Mouse (Mus musculus): ENCODE measurements around the gene Fam3c. TPM values are rescaled to one million over a fixed set of nuclear protein-coding genes. Genes with fewer than 3 reads are reported as not detected.

Gene Fam3c
- polyA plus RNA-seq, 1 experiment from 2014 or later = 73.7 TPM

DNA sequence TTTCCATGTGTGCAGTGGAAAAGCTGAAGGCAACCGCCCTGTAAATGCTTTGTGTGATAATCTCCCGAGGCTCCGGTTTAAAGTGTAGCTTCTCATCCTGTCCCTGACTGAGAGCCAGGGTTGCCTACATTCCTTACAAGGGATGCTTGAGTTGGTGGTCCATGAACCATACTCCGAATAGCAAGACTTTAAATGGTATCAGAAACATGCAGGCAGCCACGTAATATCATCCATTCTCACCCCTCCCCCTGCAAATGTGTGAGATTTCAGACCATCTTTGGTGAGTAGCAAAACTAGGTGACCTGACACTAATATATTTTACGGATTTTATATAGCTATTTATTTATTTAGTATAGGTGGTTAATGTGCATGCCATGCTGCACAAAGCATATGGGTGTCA lies 59.0 kb downstream of the Fam3c start:
- Histone ChIP-seq H3K27ac (replicated peaks; ENCODE audit: low read depth, low read length) (no peak overlapping the region), H3K4me1 (ENCODE audit: control insufficient read depth, insufficient read depth, low read length) (no peaks in the 10 kb centered on the region), H3K9me3 (ENCODE audit: control insufficient read depth, low read length) (no peaks in the 10 kb centered on the region), H3K27me3 (ENCODE audit: control insufficient read depth, insufficient read depth, low read length) (no peaks in the 10 kb centered on the region), H3K4me2 (ENCODE audit: low read length) (no peak overlapping the region), H3K36me3 (ENCODE audit: control insufficient read depth, insufficient read depth, low read length) (no peaks in the 10 kb centered on the region), H3K4me3 (replicated peaks; ENCODE audit: low read depth, low read length) (no peak overlapping the region), H3K9ac (replicated peaks; ENCODE audit: low read length) (no peak overlapping the region)
- 82% methylated on average over 6 of the region's 6 CpGs for WGBS
- ATAC-seq (ENCODE audit: low FRiP score, low TSS enrichment) (no peak), DNase-seq (no peak)

DNA sequence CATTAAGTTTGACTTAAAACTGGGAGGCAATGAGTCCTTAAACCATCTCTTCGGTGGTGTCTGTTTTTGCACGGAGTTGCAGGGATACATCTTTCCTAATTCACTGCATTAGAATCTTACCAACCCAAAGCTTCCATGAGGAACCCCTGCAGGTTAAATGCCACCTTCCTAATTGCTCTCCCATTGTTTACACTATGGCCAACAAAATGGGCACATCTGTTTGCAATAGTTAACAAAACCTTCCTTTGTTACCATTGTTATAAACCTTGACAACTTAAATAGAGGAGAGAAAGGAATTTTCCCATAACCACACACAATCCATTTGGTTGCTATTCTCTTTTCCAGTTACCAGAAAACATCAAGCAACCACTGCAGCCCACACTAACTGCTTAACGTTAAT lies 62.1 kb downstream of the Fam3c start:
- Histone ChIP-seq H3K4me1 (ENCODE audit: control insufficient read depth, insufficient read depth, low read length) (peaks cover 8% of the 10 kb centered on the region), H3K27me3 (ENCODE audit: control insufficient read depth, insufficient read depth, low read length) (peaks cover 20% of the 10 kb centered on the region), H3K9ac (replicated peaks; ENCODE audit: low read length) (no peak overlapping the region), H3K27ac (replicated peaks; ENCODE audit: low read depth, low read length) (no peak overlapping the region), H3K4me3 (replicated peaks; ENCODE audit: low read depth, low read length) (no peak overlapping the region), H3K36me3 (ENCODE audit: control insufficient read depth, insufficient read depth, low read length) (no peaks in the 10 kb centered on the region), H3K4me2 (ENCODE audit: low read length) (no peak overlapping the region), H3K9me3 (ENCODE audit: control insufficient read depth, low read length) (no peaks in the 10 kb centered on the region)
- DNase-seq (no peak), ATAC-seq (ENCODE audit: low FRiP score, low TSS enrichment) (no peak)
- WGBS = 48% methylated on average over 3 of the region's 3 CpGs

DNA sequence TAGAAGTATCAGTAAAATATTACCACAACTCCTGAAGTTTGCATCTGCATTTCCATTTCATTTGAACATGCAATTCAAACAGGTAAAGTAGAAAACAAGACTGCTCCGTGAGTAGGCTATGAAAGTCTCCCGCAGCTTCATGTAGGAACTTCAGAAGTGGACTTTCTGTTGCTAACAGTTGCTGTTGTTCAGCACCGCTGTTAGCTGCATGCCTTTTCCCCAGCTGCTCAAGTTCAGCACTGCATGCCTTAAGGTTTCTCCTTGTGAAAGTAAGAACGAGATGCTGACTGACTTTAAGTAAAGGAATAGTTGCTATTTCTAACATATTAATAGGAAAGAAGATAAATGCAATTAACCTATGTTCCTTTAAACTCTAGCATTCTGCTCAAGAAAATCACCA lies 64.0 kb downstream of the Fam3c start:
- Histone ChIP-seq H3K4me1 (ENCODE audit: control insufficient read depth, insufficient read depth, low read length) (peaks cover 19% of the 10 kb centered on the region), H3K9ac (replicated peaks; ENCODE audit: low read length) (no peak overlapping the region), H3K4me2 (ENCODE audit: low read length) (no peak overlapping the region), H3K9me3 (ENCODE audit: control insufficient read depth, low read length) (no peaks in the 10 kb centered on the region), H3K27me3 (ENCODE audit: control insufficient read depth, insufficient read depth, low read length) (peaks cover 38% of the 10 kb centered on the region), H3K4me3 (replicated peaks; ENCODE audit: low read depth, low read length) (no peak overlapping the region), H3K27ac (replicated peaks; ENCODE audit: low read depth, low read length) (no peak overlapping the region), H3K36me3 (ENCODE audit: control insufficient read depth, insufficient read depth, low read length) (no peaks in the 10 kb centered on the region)
- ATAC-seq (ENCODE audit: low FRiP score, low TSS enrichment) (no peak), DNase-seq (no peak)
- 47% methylated on average over 4 of the region's 4 CpGs for WGBS

DNA sequence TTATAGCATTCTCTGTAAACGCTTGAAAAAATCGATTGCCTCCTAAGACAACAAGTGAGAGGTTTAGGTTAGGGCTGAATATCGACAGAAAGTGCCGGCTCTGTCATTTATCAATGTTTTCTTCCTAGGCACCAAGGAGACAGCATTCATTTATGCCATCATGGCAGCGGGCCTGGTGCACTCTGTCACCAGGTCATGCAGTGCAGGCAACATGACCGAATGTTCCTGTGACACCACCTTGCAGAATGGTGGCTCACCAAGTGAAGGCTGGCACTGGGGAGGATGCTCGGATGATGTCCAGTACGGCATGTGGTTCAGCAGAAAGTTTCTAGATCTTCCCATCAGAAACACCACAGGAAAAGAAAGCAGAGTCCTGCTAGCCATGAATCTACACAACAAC lies 65.3 kb downstream of the Fam3c start:
- Histone ChIP-seq H3K27me3 (ENCODE audit: control insufficient read depth, insufficient read depth, low read length) (peaks cover 38% of the 10 kb centered on the region), H3K36me3 (ENCODE audit: control insufficient read depth, insufficient read depth, low read length) (no peaks in the 10 kb centered on the region)
- WGBS = 82% methylated on average over 8 of the region's 8 CpGs

DNA sequence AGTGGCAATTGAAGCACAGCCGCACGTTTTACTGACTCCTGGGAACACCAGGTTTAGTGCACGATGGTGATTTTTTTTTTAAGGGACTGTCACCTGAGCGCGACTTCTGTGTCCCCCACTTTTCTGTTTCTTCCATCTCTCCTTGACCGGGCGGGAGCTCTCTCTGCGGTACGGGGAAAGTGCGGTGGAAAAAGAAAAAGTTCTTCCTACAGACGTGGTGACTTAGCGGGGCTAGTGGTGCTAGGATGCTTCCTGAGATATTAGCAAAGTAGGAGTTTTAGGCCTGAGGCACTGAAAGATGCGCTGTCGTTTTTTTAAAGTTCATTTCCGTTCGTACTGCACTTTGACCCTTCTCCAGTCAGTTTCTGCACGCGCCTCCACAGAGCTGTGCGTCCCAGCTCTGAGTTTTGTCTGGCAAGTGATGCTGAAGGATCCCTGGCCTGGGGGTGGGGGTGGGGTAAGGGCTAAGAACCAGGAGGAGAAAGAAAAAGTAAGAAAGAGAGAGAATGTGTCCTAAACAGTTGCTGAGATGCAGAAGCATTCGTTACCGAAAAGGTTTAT lies 66.5 kb downstream of the Fam3c start:
- DNase-seq = no peak
- Histone ChIP-seq H3K27ac (replicated peaks; ENCODE audit: low read depth, low read length) (no peak overlapping the region), H3K4me1 (ENCODE audit: control insufficient read depth, insufficient read depth, low read length) (peaks cover 19% of the 10 kb centered on the region), H3K36me3 (ENCODE audit: control insufficient read depth, insufficient read depth, low read length) (no peaks in the 10 kb centered on the region), H3K27me3 (ENCODE audit: control insufficient read depth, insufficient read depth, low read length) (peaks cover 38% of the 10 kb centered on the region), H3K4me3 (replicated peaks; ENCODE audit: low read depth, low read length) (peak overlapping the region; percentile 42), H3K9me3 (ENCODE audit: control insufficient read depth, low read length) (no peaks in the 10 kb centered on the region), H3K4me2 (ENCODE audit: low read length) (peak overlapping the region; percentile 86), H3K9ac (replicated peaks; ENCODE audit: low read length) (peak overlapping the region; percentile 40; the same call in 1 of the 2 replicates)
- ATAC-seq (ENCODE audit: low FRiP score, low TSS enrichment) = no peak
- WGBS = 3% methylated on average over 21 of the region's 21 CpGs

More for the DNA sequence above, 65.3 kb downstream of the Fam3c start:
- no peak overlapping the region for H3K4me3 ChIP-seq (replicated peaks; ENCODE audit: low read depth, low read length)
- DNase-seq = no peak
- no peaks in the 10 kb centered on the region for H3K9me3 ChIP-seq (ENCODE audit: control insufficient read depth, low read length)
- no peak for ATAC-seq (ENCODE audit: low FRiP score, low TSS enrichment)
- H3K27ac ChIP-seq (replicated peaks; ENCODE audit: low read depth, low read length) = no peak overlapping the region
- H3K9ac ChIP-seq (replicated peaks; ENCODE audit: low read length) = no peak overlapping the region
- no peak overlapping the region for H3K4me2 ChIP-seq (ENCODE audit: low read length)
- H3K4me1 ChIP-seq (ENCODE audit: control insufficient read depth, insufficient read depth, low read length) = peaks cover 19% of the 10 kb centered on the region

DNA sequence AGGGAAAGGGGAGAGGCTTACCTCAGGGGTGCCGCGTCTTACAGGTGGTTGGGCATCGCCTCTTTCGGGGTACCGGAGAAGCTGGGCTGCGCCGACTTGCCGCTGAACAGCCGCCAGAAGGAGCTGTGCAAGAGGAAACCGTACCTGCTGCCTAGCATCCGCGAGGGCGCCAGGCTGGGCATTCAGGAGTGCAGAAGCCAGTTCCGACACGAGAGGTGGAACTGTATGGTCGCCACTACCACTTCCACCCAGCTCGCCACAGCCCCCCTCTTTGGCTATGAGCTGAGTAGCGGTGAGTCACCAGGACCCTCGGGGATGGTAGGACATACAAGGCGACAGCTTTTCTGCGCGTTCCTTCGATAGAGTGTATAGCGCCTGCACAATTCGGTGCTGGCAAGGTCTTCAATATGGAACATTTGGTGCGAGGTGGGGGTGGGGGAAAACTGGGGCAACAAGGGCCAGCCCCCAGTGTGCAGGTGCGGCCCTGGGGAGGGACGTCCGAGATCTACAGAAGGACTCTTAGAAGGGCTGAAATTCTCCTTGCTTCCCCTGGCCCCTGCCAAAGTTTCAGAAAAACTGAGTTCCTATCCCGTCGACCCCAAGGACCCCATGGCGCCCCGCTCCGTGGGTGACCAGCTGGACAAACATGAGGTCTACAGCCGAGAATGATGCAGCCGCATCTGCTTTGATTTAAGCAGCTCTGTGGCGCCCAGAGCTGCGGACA lies 67.1 kb downstream of the Fam3c start:
- ATAC-seq (ENCODE audit: low FRiP score, low TSS enrichment) (peak; percentile 65), DNase-seq (peak; percentile 77)
- peak overlapping the region; percentile 40 for H3K9ac ChIP-seq (replicated peaks; ENCODE audit: low read length)
- no peaks in the 10 kb centered on the region for H3K9me3 ChIP-seq (ENCODE audit: control insufficient read depth, low read length)
- H3K4me3 ChIP-seq (replicated peaks; ENCODE audit: low read depth, low read length) = peak overlapping the region; percentile 42
- H3K4me2 ChIP-seq (ENCODE audit: low read length) = peak overlapping the region; percentile 86
- H3K4me1 ChIP-seq (ENCODE audit: control insufficient read depth, insufficient read depth, low read length) = peaks cover 19% of the 10 kb centered on the region
- peaks cover 38% of the 10 kb centered on the region for H3K27me3 ChIP-seq (ENCODE audit: control insufficient read depth, insufficient read depth, low read length)
- no peak overlapping the region for H3K27ac ChIP-seq (replicated peaks; ENCODE audit: low read depth, low read length)
- H3K36me3 ChIP-seq (ENCODE audit: control insufficient read depth, insufficient read depth, low read length) = no peaks in the 10 kb centered on the region
- under 1% methylated on average over 38 of the region's 38 CpGs for WGBS

DNA sequence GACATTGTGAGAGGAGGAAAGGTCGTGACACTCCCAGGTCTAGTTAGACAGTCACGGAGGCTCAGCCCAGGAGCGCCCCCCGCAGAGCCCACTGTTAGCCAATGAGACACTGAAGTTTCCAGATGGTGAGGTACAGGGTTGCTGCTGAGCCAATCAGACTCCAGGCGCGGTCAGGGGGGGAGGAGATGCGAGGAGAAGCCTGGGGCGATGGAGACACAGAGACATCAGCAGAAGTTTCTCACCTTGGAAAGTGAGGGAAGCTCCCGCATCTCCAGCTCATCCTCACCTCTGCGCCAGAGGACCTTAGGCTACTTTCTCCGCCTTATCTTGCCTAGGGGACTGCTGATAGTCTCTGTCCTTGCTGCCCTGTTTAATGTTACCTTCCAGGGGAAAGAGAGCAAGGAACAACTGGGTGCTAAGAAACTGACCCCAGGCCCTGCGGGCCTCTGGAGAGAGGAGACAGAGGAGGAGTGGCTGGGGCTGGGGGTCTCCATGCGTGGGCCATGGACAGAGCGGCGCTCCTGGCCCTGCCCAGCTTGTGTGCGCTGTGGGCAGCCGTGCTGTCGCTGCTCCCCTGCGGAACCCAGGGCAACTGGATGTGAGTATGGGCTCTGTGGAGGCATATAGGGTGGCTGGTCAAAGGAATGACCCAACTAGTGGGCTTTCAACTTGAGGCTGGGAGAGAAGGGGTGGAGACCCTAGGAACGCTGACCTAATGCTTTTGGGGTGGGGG lies 67.9 kb downstream of the Fam3c start, which contains the start of gene Wnt16:
Wnt16 (plus strand) TSS at position 224 of the 733 bp plus-strand sequence.
- Histone ChIP-seq H3K4me2 (ENCODE audit: low read length) (peak within 1 kb of the TSS; percentile 86), H3K4me3 (replicated peaks; ENCODE audit: low read depth, low read length) (peak within 1 kb of the TSS; percentile 42)
- 2% methylated on average over 20 of the region's 20 CpGs for WGBS

DNA sequence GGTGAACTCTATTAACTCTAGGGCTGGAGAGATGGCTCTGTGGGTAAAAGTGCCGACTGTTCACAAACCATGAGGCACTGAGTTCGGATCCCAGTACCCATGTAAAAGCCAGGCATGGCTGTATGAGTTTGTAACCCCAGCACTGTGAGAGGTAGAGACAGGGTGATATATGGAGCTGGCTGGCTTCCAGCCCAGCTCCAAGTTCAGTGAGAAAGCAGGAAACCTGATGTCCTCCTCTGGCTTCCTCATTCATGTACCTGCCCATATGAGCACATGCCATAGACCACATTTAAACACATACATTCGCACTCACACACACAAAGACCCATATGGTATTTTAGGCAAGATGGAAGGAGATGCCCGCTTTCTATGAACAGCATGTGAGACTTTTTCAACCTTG lies 73.6 kb downstream of the Fam3c start:
- WGBS = 96% methylated on average over 4 of the region's 4 CpGs
- no peak for DNase-seq
- Histone ChIP-seq H3K4me1 (ENCODE audit: control insufficient read depth, insufficient read depth, low read length) (no peaks in the 10 kb centered on the region), H3K4me2 (ENCODE audit: low read length) (no peak overlapping the region), H3K4me3 (replicated peaks; ENCODE audit: low read depth, low read length) (no peak overlapping the region), H3K36me3 (ENCODE audit: control insufficient read depth, insufficient read depth, low read length) (no peaks in the 10 kb centered on the region), H3K9me3 (ENCODE audit: control insufficient read depth, low read length) (no peaks in the 10 kb centered on the region), H3K27ac (replicated peaks; ENCODE audit: low read depth, low read length) (no peak overlapping the region), H3K27me3 (ENCODE audit: control insufficient read depth, insufficient read depth, low read length) (peaks cover 3% of the 10 kb centered on the region; the same call in 1 of the 2 replicates), H3K9ac (replicated peaks; ENCODE audit: low read length) (no peak overlapping the region)
- no peak for ATAC-seq (ENCODE audit: low FRiP score, low TSS enrichment)

More for the DNA sequence above, 67.9 kb downstream of the Fam3c start, which contains the start of gene Wnt16:
- Histone ChIP-seq H3K9ac (replicated peaks; ENCODE audit: low read length) (peak within 1 kb of the TSS; percentile 40), H3K27me3 (ENCODE audit: control insufficient read depth, insufficient read depth, low read length) (peaks cover 38% of the 10 kb centered on the region), H3K27ac (replicated peaks; ENCODE audit: low read depth, low read length) (no peak within 1 kb of the TSS), H3K9me3 (ENCODE audit: control insufficient read depth, low read length) (no peaks in the 10 kb centered on the region), H3K4me1 (ENCODE audit: control insufficient read depth, insufficient read depth, low read length) (peaks cover 19% of the 10 kb centered on the region), H3K36me3 (ENCODE audit: control insufficient read depth, insufficient read depth, low read length) (no peaks in the 10 kb centered on the region)
- DNase-seq (peak; percentile 34), ATAC-seq (ENCODE audit: low FRiP score, low TSS enrichment) (peak; percentile 65)
